Mouse (Mus musculus): ENCODE data around the gene Erich3.

DNA sequence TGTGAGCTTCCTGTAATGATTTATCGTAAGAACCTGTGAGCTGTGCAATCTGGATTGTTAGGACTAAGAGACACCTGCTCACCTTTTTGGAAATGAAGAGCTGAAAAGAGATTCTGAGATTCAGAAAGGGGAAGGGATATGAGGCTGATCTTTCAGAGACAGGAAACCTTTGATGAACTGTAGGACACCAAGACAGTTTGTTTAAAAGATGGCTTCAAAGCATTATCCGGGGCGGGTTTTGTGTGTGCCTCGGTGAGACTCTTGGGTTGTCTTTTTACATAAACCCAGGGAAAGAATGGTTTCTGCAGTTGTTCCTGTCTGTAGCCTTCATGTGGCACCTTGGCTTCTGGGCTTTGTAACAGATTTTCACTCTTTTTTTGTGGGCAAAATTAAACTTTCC lies 30.2 kb downstream of the Erich3 start:
- TF ChIP-seq POLR2AphosphoS5 (IDR thresholded peaks at IDR 0.05; ENCODE audit: insufficient replicate concordance, low read depth, low read length) (no peak), GATA1 (IDR thresholded peaks at IDR 0.05; ENCODE audit: borderline replicate concordance, low read length) (no peak), CTCF (IDR thresholded peaks at IDR 0.05; ENCODE audit: low read depth, low read length) (no peak), TAL1 (conservative IDR thresholded peaks at IDR 0.05; ENCODE audit: low read depth, low read length) (no peak), GATA2 (IDR thresholded peaks at IDR 0.05; ENCODE audit: borderline replicate concordance, low read depth, low read length) (no peak)
